Mouse (Mus musculus): Measurements from ENCODE around the gene Erfe. TPM values are rescaled to one million over a fixed set of nuclear protein-coding genes. Genes with fewer than 3 reads are reported as not detected.

Gene Erfe
- polyA plus RNA-seq (2012): 2.2 and 2.3 TPM in 2 replicates

DNA sequence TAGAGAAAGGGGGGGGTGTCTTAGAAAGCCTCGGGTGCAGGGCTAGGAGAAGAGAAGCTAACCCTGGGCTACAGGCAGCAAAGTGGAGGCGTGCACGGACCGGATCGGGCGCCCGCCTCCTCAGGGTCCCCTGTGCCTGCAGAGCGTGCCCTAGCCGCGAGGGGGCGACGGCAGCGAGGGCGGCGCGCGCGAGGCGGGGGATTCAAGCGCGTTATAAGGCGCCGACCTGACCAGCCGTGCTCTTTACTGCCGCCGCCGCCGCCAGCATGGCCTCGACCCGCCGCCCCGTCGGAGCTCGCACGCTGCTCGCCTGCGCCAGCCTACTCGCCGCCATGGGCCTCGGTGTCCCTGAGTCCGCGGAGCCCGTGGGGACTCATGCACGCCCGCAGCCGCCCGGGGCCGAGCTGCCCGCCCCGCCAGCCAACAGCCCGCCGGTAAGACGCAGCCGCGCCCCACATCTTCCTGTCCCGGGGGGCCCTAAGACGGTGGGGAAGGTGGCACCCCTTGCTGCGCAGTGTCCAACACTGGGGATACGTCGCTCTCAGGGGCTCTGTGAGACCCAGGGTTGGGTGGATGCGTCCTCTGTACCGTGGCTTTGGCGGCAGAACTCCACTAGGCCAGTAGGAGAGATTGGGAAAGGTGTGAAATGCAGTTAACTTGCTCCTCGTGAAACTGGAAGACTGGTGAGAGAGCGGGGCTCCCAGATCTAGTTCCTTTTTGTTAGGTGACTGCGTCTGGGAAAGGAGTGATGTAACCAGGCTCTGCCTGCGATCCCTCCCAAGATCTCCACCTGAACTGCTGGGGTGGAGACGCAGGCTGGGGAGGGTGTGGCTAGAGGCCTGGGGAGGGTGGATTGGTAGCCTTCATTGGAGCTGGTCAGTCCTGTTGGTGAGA is at the start of gene Erfe:
Gene Erfe (plus strand): TSS at position 216 of the 894 bp plus-strand sequence.
- TF ChIP-seq GATA1 (IDR thresholded peaks at IDR 0.05; ENCODE audit: low read length): no peak

GRCm38 (mm10) chr1:91317656-91318055 is 48.6 kb upstream of the Erfe start:
- no peak for TF ChIP-seq GATA1 (IDR thresholded peaks at IDR 0.05; ENCODE audit: low read length)

DNA sequence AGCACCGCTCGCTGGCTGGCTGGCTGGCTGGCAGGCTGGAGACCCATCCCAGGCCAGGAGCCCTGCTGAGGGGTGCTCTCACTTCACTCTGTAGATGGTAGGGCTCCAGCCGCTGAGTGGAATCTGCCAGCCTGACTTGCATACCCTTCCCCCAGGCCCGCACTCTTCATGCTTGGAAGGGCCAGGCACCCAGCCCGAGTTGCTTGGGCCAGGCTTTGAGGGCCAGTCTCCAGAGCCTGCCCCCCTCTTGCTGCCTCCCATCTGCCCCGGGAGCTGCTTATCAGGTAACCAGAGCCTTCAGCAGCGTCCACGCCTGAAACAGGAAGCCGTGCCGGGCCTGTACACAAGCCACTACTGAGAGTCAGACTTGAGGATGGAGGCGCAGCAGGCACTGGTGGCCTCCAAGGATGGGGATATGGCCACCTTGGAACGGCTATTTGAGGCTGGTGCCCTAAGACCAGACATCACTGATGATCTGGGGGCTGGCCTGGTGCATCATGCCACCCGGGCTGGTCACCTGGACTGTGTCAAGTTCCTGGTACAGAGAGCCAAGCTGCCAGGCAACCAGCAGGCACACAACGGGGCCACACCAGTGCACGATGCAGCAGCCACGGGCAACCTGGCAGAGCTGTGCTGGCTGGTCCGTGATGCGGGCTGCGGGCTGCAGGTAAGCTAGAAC is 44.3 kb upstream of the Erfe start, which contains the start of gene Espnl:
Gene Espnl (plus strand): TSS at position 316 of the 679 bp plus-strand sequence.
- TF ChIP-seq GATA1 (IDR thresholded peaks at IDR 0.05; ENCODE audit: low read length): no peak

DNA sequence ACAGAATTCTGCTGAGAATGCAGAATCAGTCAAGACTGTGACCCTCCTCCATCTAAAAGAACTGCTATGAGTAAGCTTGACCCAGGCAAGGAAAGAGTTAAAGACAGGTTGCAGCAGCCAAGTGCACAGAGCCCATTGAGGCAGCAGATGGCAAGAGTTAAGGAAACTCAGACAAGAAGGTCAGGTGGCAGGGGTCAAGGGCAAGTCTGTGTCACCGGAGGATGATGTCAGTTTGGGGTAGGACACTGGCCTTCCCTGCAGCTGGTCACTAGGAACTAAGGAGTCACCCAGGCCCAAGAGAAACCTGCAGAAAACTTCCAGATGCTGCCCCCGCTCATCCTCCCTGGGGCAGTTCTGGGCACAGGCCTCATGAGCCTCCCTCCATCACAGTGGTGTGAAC is 41.6 kb upstream of the Erfe start:
- no peak for TF ChIP-seq GATA1 (IDR thresholded peaks at IDR 0.05; ENCODE audit: low read length)

GRCm38 (mm10) chr1:91325488-91326042 is 40.7 kb upstream of the Erfe start:
- TF ChIP-seq GATA1 (IDR thresholded peaks at IDR 0.05; ENCODE audit: low read length): no peak

DNA sequence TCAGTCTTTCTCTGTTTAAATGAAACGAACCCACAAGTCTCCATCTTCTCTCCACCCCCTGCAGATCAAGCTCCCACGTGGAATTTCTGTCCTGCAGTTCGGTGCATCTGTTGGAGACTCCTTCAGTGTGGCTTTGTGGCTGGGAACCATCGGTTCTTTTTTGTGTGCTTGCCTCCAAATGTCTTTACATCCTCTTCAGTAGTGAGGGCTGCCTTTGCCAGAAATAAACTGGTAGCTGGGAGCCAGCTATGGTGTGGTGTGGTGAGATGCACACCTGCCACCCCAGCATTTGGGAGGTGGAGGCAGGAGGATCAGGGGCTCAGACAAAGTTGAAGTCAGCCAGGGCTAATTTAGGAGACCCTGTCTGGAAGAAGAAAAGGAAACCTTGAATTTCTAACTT is 34.1 kb upstream of the Erfe start:
- no peak for TF ChIP-seq GATA1 (IDR thresholded peaks at IDR 0.05; ENCODE audit: low read length)

GRCm38 (mm10) chr1:91333582-91333981 is 32.6 kb upstream of the Erfe start:
- TF ChIP-seq GATA1 (IDR thresholded peaks at IDR 0.05; ENCODE audit: low read length): no peak

DNA sequence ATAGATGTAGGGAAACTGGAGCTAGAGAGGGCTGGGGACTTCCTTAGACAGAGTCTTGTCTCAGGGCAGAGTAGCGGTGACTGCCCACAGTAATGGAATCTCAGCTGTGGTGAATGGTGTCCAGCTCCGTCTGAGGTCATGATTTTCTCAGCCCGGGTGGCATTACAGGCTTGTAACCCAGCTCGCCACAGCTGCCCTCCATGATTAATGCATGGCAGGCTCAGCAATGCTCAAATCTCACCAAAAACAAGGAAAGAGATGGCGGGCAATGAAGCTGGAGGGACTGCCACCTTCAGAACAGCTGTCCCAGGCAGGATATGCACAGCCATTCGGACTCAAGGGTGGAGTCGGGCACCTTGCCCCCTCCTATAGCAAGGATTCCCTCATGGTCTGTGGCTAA is 28.9 kb upstream of the Erfe start:
- no peak for TF ChIP-seq GATA1 (IDR thresholded peaks at IDR 0.05; ENCODE audit: low read length)

GRCm38 (mm10) chr1:91344001-91344400 is 22.2 kb upstream of the Erfe start:
- no peak for TF ChIP-seq GATA1 (IDR thresholded peaks at IDR 0.05; ENCODE audit: low read length)

GRCm38 (mm10) chr1:91344921-91345685 is 21.1 kb upstream of the Erfe start:
- TF ChIP-seq GATA1 (IDR thresholded peaks at IDR 0.05; ENCODE audit: low read length): no peak

DNA sequence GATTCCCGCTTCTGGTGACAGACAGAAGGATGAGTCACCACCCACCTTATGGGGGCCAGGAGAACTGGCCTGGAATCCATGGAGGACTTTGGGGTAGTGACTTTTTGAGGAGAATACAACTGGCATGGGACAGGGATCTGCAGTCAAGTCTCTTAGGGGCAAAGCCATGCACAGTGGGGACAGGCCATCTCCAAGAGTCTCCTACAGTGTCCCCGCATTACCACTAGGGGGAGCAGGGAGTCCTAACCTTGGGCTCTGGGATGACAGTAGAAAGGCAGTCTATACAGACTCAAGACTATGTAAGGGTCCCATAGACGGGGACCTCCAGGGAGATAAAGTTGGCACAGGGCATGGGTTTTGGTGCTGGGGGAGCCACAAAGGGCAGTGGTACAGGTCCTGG is 19.3 kb upstream of the Erfe start:
- no peak for TF ChIP-seq GATA1 (IDR thresholded peaks at IDR 0.05; ENCODE audit: low read length)

GRCm38 (mm10) chr1:91350841-91351240 is 15.4 kb upstream of the Erfe start, which contains the start of gene Klhl30:
Gene Klhl30, plus strand, starts transcription at chr1:91351016.
- TF ChIP-seq GATA1 (IDR thresholded peaks at IDR 0.05; ENCODE audit: low read length): no peak

GRCm38 (mm10) chr1:91351249-91351648 is 15.0 kb upstream of the Erfe start:
- no peak for TF ChIP-seq GATA1 (IDR thresholded peaks at IDR 0.05; ENCODE audit: low read length)

- no peak for TF ChIP-seq GATA1 (IDR thresholded peaks at IDR 0.05; ENCODE audit: low read length)
Observed at GRCm38 (mm10) chr1:91352277-91352676, 14.0 kb upstream of the Erfe start.

GRCm38 (mm10) chr1:91356105-91356504 is 10.1 kb upstream of the Erfe start:
- no peak for TF ChIP-seq GATA1 (IDR thresholded peaks at IDR 0.05; ENCODE audit: low read length)

Measured in G1E-ER4 (cell line).